Mouse (Mus musculus): ENCODE measurements around the gene Map7d1. TPM values are rescaled to one million over a fixed set of nuclear protein-coding genes. Genes with fewer than 3 reads are reported as not detected.

Gene Map7d1
- polyA plus RNA-seq, 1 experiment from 2014 or later: 27.2 TPM

DNA sequence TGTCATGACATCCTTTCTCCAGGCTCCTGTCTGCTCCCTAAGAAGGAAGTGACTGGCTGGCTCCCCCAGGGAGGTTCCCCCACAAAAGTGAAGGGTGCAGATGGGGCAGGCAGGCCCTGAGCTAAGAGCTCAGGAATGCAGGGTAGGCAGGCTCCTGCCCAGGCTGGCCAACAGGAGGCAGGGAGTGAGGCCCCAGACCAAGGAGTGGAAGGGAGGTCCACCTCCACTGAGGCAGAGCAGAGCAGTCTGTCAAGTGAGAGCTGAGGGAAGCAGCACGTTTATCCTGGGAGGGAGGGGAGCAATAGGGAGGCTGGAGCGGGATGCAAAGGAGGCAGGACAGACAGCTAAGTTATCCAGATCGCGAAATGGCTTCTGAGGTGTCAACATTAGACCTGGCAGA lies 5.5 kb downstream of the Map7d1 start:
- Histone ChIP-seq H3K27ac (ENCODE audit: low read length) (0 out of 2 replicates have a peak overlapping the region, but pooled peaks have one; percentile 44), H3K36me3 (ENCODE audit: insufficient read depth, low read length) (0 out of 2 replicates have a peak, but pooled peaks cover 5% of the 10 kb centered on the region), H3K4me2 (replicated peaks; ENCODE audit: low read depth, low read length) (no peak overlapping the region), H3K4me3 (ENCODE audit: low read depth, low read length) (no peak overlapping the region), H3K27me3 (replicated peaks; ENCODE audit: insufficient read depth, low read length) (no peaks in the 10 kb centered on the region), H3K9ac (replicated peaks; ENCODE audit: low read depth) (no peak overlapping the region), H3K9me3 (ENCODE audit: low read length) (no peaks in the 10 kb centered on the region), H3K4me1 (ENCODE audit: insufficient read depth, low read depth, low read length) (peaks cover 12% of the 10 kb centered on the region; the same call in 1 of the 2 replicates)
- 53% methylated on average over 4 of the region's 4 CpGs for WGBS
- TF ChIP-seq CTCF (IDR thresholded peaks at IDR 0.05): peak; percentile 18; the same call in 1 of the 2 replicates
- TF ChIP-seq EP300 (IDR thresholded peaks at IDR 0.05): no peak
- ATAC-seq (no peak), DNase-seq (ENCODE audit: low spot score) (no peak)

DNA sequence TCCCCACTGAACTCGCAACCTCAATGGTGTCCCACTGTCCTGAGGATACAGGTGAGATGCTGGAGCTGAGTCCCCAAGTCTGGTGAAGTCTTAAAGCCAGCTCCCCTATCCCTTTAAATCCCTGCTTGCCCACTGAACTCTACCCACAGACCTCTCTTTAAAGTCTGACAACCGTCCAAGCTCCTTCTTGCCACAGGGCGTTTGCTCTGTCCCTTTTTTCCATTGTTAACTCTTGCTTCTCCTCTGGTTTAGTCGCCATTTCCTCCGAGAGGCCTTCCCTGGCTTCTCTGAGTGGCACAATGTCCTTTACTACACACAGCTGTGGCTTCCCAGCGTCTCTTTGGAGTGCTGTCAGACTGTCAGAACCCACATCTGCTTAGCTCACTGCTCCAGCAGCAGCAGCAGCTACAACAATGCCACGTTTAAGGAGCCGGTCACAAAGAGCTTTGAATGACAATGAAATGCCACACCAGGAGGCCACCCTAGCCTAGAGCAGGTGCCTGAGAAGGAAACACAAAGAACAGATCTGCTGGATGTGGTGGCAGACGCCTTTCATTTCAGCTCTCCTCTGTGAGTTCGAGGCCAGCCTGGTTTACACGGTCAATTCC lies 7.8 kb downstream of the Map7d1 start:
- DNase-seq (ENCODE audit: low spot score): no peak

DNA sequence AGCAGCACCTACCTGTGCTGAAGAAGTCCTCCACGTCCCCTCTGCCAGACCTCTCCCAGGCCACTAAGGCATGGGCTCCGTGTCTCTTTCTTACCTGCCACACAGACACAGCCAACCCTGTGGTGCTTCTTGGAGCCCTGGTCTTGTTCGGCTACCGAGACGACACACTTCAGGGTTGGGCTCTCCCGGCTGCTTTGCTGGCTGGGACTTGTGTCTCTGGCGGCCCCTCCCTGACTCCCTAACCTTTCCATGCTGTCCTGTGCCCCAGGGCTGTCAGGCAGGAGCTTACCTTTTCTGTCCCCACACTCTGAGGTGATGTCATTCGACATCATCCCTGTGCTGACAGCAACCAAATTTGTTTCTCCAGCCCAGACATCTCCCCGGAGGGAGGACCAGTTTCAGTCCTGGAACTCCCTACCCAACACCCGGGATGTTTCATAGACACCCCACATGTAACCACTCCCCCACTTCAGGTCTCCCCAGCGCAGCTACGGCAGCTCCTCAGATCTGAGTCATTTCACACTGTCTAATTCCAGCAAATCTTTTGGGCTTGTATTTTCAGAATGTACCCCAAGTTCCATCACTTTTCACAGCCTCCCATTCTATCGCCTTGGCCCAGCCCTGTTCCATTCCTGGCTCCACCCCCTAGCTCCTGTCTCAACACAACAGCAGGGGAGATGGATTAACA lies 9.8 kb downstream of the Map7d1 start:
- H3K4me1 ChIP-seq (ENCODE audit: insufficient read depth, low read depth, low read length): peaks cover 3% of the 10 kb centered on the region; the same call in 1 of the 2 replicates
- WGBS: 74% methylated on average over 13 of the region's 13 CpGs
- ATAC-seq: no peak

More for the DNA sequence above, 7.8 kb downstream of the Map7d1 start:
- H3K9ac ChIP-seq (replicated peaks; ENCODE audit: low read depth): no peak overlapping the region
- H3K36me3 ChIP-seq (ENCODE audit: insufficient read depth, low read length): 0 out of 2 replicates have a peak, but pooled peaks cover 5% of the 10 kb centered on the region
- H3K4me2 ChIP-seq (replicated peaks; ENCODE audit: low read depth, low read length): no peak overlapping the region
- WGBS: 35% methylated on average over 11 of the region's 11 CpGs
- TF ChIP-seq CTCF (IDR thresholded peaks at IDR 0.05) (no peak), EP300 (IDR thresholded peaks at IDR 0.05) (no peak)
- ATAC-seq: no peak
- H3K9me3 ChIP-seq (ENCODE audit: low read length): no peaks in the 10 kb centered on the region
- no peak overlapping the region for H3K4me3 ChIP-seq (ENCODE audit: low read depth, low read length)
- no peaks in the 10 kb centered on the region for H3K27me3 ChIP-seq (replicated peaks; ENCODE audit: insufficient read depth, low read length)
- H3K27ac ChIP-seq (ENCODE audit: low read length): no peak overlapping the region
- H3K4me1 ChIP-seq (ENCODE audit: insufficient read depth, low read depth, low read length): peaks cover 5% of the 10 kb centered on the region; the same call in 1 of the 2 replicates

DNA sequence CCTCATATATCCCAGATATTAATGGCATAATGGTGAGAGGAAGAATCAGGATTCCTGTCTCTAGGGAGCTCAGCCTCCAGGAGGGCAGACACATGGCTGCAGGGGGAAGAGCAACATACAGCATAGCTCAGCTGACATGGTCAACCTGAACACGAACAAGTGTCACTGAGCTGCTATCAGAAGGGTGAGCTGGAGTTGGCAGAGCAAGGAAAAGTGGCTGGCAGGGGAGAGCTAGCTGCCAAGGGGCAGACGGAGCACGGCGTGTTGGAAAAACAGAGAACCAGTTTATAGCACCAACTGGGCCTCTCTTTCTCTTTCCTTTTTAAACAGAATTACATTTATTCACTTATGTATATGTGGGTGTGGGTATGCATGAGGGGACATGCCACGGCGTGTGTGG lies 13.6 kb downstream of the Map7d1 start:
- Histone ChIP-seq H3K9me3 (ENCODE audit: low read length) (no peaks in the 10 kb centered on the region), H3K4me1 (ENCODE audit: insufficient read depth, low read depth, low read length) (no peaks in the 10 kb centered on the region), H3K4me2 (replicated peaks; ENCODE audit: low read depth, low read length) (no peak overlapping the region), H3K4me3 (ENCODE audit: low read depth, low read length) (no peak overlapping the region), H3K27ac (ENCODE audit: low read length) (no peak overlapping the region), H3K36me3 (ENCODE audit: insufficient read depth, low read length) (peaks cover 33% of the 10 kb centered on the region), H3K9ac (replicated peaks; ENCODE audit: low read depth) (no peak overlapping the region), H3K27me3 (replicated peaks; ENCODE audit: insufficient read depth, low read length) (no peaks in the 10 kb centered on the region)
- no peak for TF ChIP-seq CTCF (IDR thresholded peaks at IDR 0.05)
- TF ChIP-seq EP300 (IDR thresholded peaks at IDR 0.05): no peak
- WGBS: 83% methylated on average over 6 of the region's 6 CpGs
- ATAC-seq (no peak), DNase-seq (ENCODE audit: low spot score) (no peak)

More for the DNA sequence above, 9.8 kb downstream of the Map7d1 start:
- Histone ChIP-seq H3K36me3 (ENCODE audit: insufficient read depth, low read length) (0 out of 2 replicates have a peak, but pooled peaks cover 5% of the 10 kb centered on the region), H3K9me3 (ENCODE audit: low read length) (no peaks in the 10 kb centered on the region), H3K27me3 (replicated peaks; ENCODE audit: insufficient read depth, low read length) (no peaks in the 10 kb centered on the region), H3K27ac (ENCODE audit: low read length) (no peak overlapping the region), H3K4me2 (replicated peaks; ENCODE audit: low read depth, low read length) (no peak overlapping the region), H3K9ac (replicated peaks; ENCODE audit: low read depth) (no peak overlapping the region), H3K4me3 (ENCODE audit: low read depth, low read length) (no peak overlapping the region)
- DNase-seq (ENCODE audit: low spot score): no peak
- TF ChIP-seq EP300 (IDR thresholded peaks at IDR 0.05) (no peak), CTCF (IDR thresholded peaks at IDR 0.05) (no peak)

DNA sequence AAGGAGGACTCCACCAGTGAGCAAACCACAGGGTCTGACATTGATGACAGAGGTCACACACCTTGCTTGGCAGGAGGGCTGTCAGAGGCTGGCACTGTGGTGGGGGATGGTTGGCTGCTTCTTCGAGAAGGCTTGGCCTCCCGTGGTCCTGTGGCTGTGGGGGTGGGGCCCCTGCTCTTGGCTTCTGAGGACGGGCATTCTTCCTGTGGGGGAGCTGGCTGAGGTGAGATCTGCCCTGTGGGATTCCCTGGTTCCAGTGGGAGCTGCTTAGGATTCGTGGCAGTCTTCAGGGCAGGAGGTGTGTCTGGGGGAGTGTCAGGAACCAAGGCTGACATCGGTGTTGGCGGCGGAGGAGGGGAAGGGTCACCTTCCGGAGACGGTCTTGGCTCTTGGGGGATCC lies 14.2 kb downstream of the Map7d1 start:
- H3K9ac ChIP-seq (replicated peaks; ENCODE audit: low read depth): no peak overlapping the region
- DNase-seq (ENCODE audit: low spot score) (no peak), ATAC-seq (no peak)
- WGBS: 51% methylated on average over 8 of the region's 9 CpGs
- no peak overlapping the region for H3K27ac ChIP-seq (ENCODE audit: low read length)
- H3K9me3 ChIP-seq (ENCODE audit: low read length): no peaks in the 10 kb centered on the region
- H3K4me2 ChIP-seq (replicated peaks; ENCODE audit: low read depth, low read length): no peak overlapping the region
- H3K4me3 ChIP-seq (ENCODE audit: low read depth, low read length): no peak overlapping the region
- H3K4me1 ChIP-seq (ENCODE audit: insufficient read depth, low read depth, low read length): no peaks in the 10 kb centered on the region
- no peaks in the 10 kb centered on the region for H3K27me3 ChIP-seq (replicated peaks; ENCODE audit: insufficient read depth, low read length)
- TF ChIP-seq CTCF (IDR thresholded peaks at IDR 0.05) (no peak), EP300 (IDR thresholded peaks at IDR 0.05) (no peak)
- H3K36me3 ChIP-seq (ENCODE audit: insufficient read depth, low read length): peaks cover 32% of the 10 kb centered on the region

DNA sequence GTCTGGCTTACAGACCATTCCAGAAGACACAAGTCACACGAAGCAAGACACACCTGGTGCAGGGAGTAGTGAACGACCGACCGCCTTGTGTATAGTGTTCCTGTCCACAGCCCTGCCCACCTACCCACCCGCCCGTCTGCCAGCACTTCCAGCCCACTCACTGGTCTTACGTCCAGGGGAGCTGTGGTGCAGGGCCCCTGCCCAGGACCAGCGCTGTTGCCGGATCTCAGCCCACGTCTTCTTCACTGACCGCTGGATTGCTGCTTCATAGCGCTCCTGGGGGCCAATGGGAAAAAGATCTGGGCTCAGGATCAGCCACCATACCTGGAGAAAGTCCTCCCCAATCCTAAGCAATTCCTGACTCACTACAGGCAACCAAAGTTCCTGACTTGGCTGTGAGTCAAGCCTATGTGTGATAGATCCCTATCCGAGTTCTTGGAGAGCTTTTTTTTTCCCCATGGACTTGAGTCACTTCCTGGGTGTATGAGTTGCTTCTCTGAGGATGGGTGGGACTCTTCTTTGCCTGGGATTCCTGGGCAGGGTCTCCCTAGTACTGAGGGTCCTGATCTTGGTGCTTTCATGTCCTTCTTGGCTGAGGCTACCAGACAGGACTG lies 16.2 kb downstream of the Map7d1 start:
- H3K36me3 ChIP-seq (ENCODE audit: insufficient read depth, low read length): peaks cover 45% of the 10 kb centered on the region

More for the DNA sequence above, 16.2 kb downstream of the Map7d1 start:
- 85% methylated on average over 13 of the region's 13 CpGs for WGBS
- Histone ChIP-seq H3K27me3 (replicated peaks; ENCODE audit: insufficient read depth, low read length) (no peaks in the 10 kb centered on the region), H3K9me3 (ENCODE audit: low read length) (no peaks in the 10 kb centered on the region), H3K4me1 (ENCODE audit: insufficient read depth, low read depth, low read length) (no peaks in the 10 kb centered on the region), H3K4me2 (replicated peaks; ENCODE audit: low read depth, low read length) (no peak overlapping the region), H3K4me3 (ENCODE audit: low read depth, low read length) (no peak overlapping the region), H3K9ac (replicated peaks; ENCODE audit: low read depth) (no peak overlapping the region), H3K27ac (ENCODE audit: low read length) (no peak overlapping the region)
- DNase-seq (ENCODE audit: low spot score) (no peak), ATAC-seq (no peak)
- no peak for TF ChIP-seq EP300 (IDR thresholded peaks at IDR 0.05)
- no peak for TF ChIP-seq CTCF (IDR thresholded peaks at IDR 0.05)
